ENCODE assay signal across 13 mouse cellular contexts in the genomic region with DNA sequence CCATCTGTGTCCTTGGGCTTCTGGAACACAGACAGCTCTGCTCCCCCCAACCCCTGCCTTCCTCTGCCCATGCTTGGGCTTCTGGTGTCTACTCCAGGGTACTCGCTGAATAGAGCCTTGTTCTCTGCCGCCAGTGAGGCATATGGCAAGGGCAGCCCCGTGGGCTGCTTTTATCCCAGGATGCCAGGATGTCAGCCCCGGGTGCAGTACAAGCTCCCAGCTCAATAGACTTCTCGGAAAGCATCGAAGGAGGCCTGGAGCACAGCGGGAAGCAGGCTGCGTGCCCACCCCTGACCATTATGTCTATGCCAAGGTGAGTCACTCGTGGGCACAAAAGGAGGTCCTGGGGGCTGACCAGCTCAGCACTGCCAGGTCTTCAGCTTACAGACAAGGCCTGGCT. TPM values are rescaled to one million over a fixed set of nuclear protein-coding genes. Genes with fewer than 3 reads are reported as not detected.
A peak's percentile ranks its signal among the peaks of the same experiment; 100 is the strongest.
DNase-seq lines count a peak whose midpoint lies in the region; ATAC-seq lines count a peak whose summit lies in the region.
"Had no signal": no experiment of that assay in that cellular context is flagged by ENCODE, and none has a peak within 500 bp of the region (broad histone marks: within the 10 kb centered on the region; RNA-seq: fewer than 3 reads in every experiment).

No protein-coding gene starts in this region.

- no peak for ATAC-seq in heart, embryonic 11.5 days (replicated peaks; ENCODE audit: insufficient number of reproducible peaks, low FRiP score, low TSS enrichment)
- ATAC-seq in granulocyte monocyte progenitor cell, adult 5-6 weeks (replicated peaks; ENCODE audit: poor library complexity, severe bottlenecking): no peak

- no peak overlapping the region for H3K4me2 ChIP-seq in heart, embryonic 11.5 days
- H3K4me2 ChIP-seq: heart, embryonic 15.5 days; limb, embryonic 12.5 days had no signal

- no peak overlapping the region for H3K9ac ChIP-seq in heart, embryonic 11.5 days (ENCODE audit: low read depth, low read length)
- H3K9ac ChIP-seq: heart, embryonic 15.5 days had no signal

- H3K27me3 ChIP-seq in heart, embryonic 11.5 days (ENCODE audit: control insufficient read depth, insufficient read depth, low read length): peaks cover 42% of the 10 kb centered on the region

- H3K27ac ChIP-seq in heart, embryonic 11.5 days (ENCODE audit: low read depth, low read length): no peak overlapping the region
- H3K27ac ChIP-seq: heart, embryonic 15.5 days; limb, embryonic 12.5 days had no signal

- H3K9me3 ChIP-seq in heart, embryonic 11.5 days (replicated peaks; ENCODE audit: control insufficient read depth, low read length): no peaks in the 10 kb centered on the region
- H3K9me3 ChIP-seq: heart, embryonic 15.5 days; limb, embryonic 12.5 days had no signal

- H3K4me3 ChIP-seq in heart, embryonic 11.5 days (ENCODE audit: low read depth, low read length): no peak overlapping the region
- H3K4me3 ChIP-seq: heart, embryonic 15.5 days; limb, embryonic 12.5 days had no signal

- peak; percentile 85 for DNase-seq in heart, adult 11 months
- DNase-seq in right cerebral cortex, postnatal 10 days (ENCODE audit: low spot score in 2 of 2): peak; percentile 82 to 87
- no peak for DNase-seq in right cerebral cortex, postnatal 14 days
- DNase-seq in layer of hippocampus, adult 9-11 months: peak; percentile 82
- DNase-seq in kidney, postnatal 4 days: no peak
- DNase-seq in kidney, postnatal 10 days: no peak
- DNase-seq: kidney, adult 2 months; lung, postnatal 36 days had no signal

- no peaks in the 10 kb centered on the region for H3K36me3 ChIP-seq in heart, embryonic 11.5 days (ENCODE audit: control insufficient read depth, insufficient read depth, low read length)
- H3K36me3 ChIP-seq: heart, embryonic 15.5 days; limb, embryonic 12.5 days had no signal

- WGBS in heart, embryonic 11.5 days (ENCODE audit: insufficient replicate concordance): 74% methylated on average over 9 of the region's 9 CpGs

- no peaks in the 10 kb centered on the region for H3K4me1 ChIP-seq in heart, embryonic 11.5 days (ENCODE audit: control insufficient read depth, insufficient read depth, low read length)

RNA-seq across cellular contexts. Expression of a gene that starts 2.3 kb away (rescaled TPM):
- 0.18 and 0.20 TPM in 2 replicates for polyA plus RNA-seq in heart, embryonic 11.5 days (2014; fragmentation: Nextera tagmentation; extraction: Ambion mirVana)
- total RNA-seq in granulocyte monocyte progenitor cell, adult 5-6 weeks (2014; fragmentation: Nextera tagmentation): not detected in 2 replicates
- not detected in 2 replicates for total RNA-seq in granulocyte monocyte progenitor cell, adult 5-6 weeks (2017)
- total RNA-seq: neutrophil, adult 5-6 weeks had no signal

RNA-seq across cellular contexts. Expression of a gene that starts 13.4 kb away (rescaled TPM):
- polyA plus RNA-seq in heart, embryonic 11.5 days (2014; fragmentation: Nextera tagmentation; extraction: Ambion mirVana): not detected in 2 replicates
- total RNA-seq in granulocyte monocyte progenitor cell, adult 5-6 weeks (2014; fragmentation: Nextera tagmentation): not detected in 2 replicates
- not detected in 2 replicates for total RNA-seq in granulocyte monocyte progenitor cell, adult 5-6 weeks (2017)
- total RNA-seq: neutrophil, adult 5-6 weeks had no signal
- polyA plus RNA-seq: heart, embryonic 15.5 days; kidney, adult 2 months; limb, embryonic 12.5 days had no signal

RNA-seq across cellular contexts. Expression of a gene that starts 17.4 kb away (rescaled TPM):
- polyA plus RNA-seq in heart, embryonic 11.5 days (2014; fragmentation: Nextera tagmentation; extraction: Ambion mirVana): 0.42 and 0.56 TPM in 2 replicates
- not detected in 2 replicates for total RNA-seq in granulocyte monocyte progenitor cell, adult 5-6 weeks (2014; fragmentation: Nextera tagmentation)
- not detected in 2 replicates for total RNA-seq in granulocyte monocyte progenitor cell, adult 5-6 weeks (2017)
- total RNA-seq: neutrophil, adult 5-6 weeks had no signal

RNA-seq across cellular contexts. Expression of a gene that starts 17.6 kb away (rescaled TPM):
- 136 and 149 TPM in 2 replicates for polyA plus RNA-seq in heart, embryonic 11.5 days (2014; fragmentation: Nextera tagmentation; extraction: Ambion mirVana)
- total RNA-seq in granulocyte monocyte progenitor cell, adult 5-6 weeks (2014; fragmentation: Nextera tagmentation): 158 and 236 TPM in 2 replicates
- 175 and 193 TPM in 2 replicates for total RNA-seq in granulocyte monocyte progenitor cell, adult 5-6 weeks (2017)

RNA-seq across cellular contexts. Expression of a gene that starts 26.5 kb away (rescaled TPM):
- 5.6 and 5.9 TPM in 2 replicates for polyA plus RNA-seq in heart, embryonic 11.5 days (2014; fragmentation: Nextera tagmentation; extraction: Ambion mirVana)
- 4.9 and 11.6 TPM in 2 replicates for total RNA-seq in granulocyte monocyte progenitor cell, adult 5-6 weeks (2014; fragmentation: Nextera tagmentation)
- total RNA-seq in granulocyte monocyte progenitor cell, adult 5-6 weeks (2017): 19.9 and 22.6 TPM in 2 replicates
- total RNA-seq: neutrophil, adult 5-6 weeks had no signal

Comparison
In these comparisons a context has a peak if more than half of its experiments do, and no peak if none do; other contexts are left out.
1. DNase-seq: peak in heart, adult 11 months (single experiment), right cerebral cortex, postnatal 10 days (2 of 2) and layer of hippocampus, adult 9-11 months (single experiment); none in right cerebral cortex, postnatal 14 days (single experiment), kidney, postnatal 4 days (0 of 2) and kidney, postnatal 10 days (single experiment).